29 mouse cellular contexts compared by ENCODE assay signal in the genomic region with DNA sequence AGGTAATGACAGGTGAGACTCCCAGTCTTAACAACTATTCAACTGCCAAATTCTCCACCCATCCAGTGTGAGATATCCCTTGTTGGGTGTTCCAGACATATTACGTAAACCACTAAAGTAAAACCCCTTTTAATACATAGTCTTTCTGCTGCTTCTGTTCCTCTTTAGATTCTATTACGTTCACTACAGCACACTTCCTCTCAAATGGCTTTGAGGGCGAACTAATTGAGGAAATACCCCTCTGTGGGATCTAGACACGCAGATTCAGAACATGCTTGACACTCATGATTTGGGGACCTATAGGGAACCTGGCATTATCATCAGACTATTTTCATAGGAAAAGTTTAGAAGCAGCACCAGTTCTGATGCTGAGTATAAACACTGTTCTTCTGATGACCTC. TPM values are rescaled to one million over a fixed set of nuclear protein-coding genes. Genes with fewer than 3 reads are reported as not detected.
"Had no signal": no experiment of that assay in that cellular context is flagged by ENCODE, and none has a peak within 500 bp of the region (broad histone marks: within the 10 kb centered on the region; RNA-seq: fewer than 3 reads in every experiment).

No protein-coding gene starts in this region.

- H3K4me1 ChIP-seq: kidney, embryonic 15.5 days; limb, embryonic 12.5 days; limb, embryonic 15.5 days; lung, embryonic 15.5 days; midbrain, embryonic 12.5 days; midbrain, embryonic 15.5 days; neural tube, embryonic 12.5 days; neural tube, embryonic 15.5 days had no signal

- H3K9me3 ChIP-seq: kidney, embryonic 15.5 days; limb, embryonic 12.5 days; limb, embryonic 15.5 days; lung, embryonic 15.5 days; midbrain, embryonic 12.5 days; midbrain, embryonic 15.5 days; neural tube, embryonic 12.5 days; neural tube, embryonic 15.5 days had no signal

- H3K27me3 ChIP-seq: kidney, embryonic 15.5 days; limb, embryonic 12.5 days; limb, embryonic 15.5 days; lung, embryonic 15.5 days; midbrain, embryonic 12.5 days; midbrain, embryonic 15.5 days; neural tube, embryonic 12.5 days; neural tube, embryonic 15.5 days had no signal

- H3K27ac ChIP-seq: kidney, embryonic 15.5 days; left cerebral cortex, adult 2 months; limb, embryonic 12.5 days; limb, embryonic 15.5 days; liver, embryonic 14.5 days; lung, embryonic 15.5 days; midbrain, embryonic 12.5 days; midbrain, embryonic 15.5 days; neural tube, embryonic 12.5 days; neural tube, embryonic 15.5 days had no signal

- H3K9ac ChIP-seq: kidney, embryonic 15.5 days; limb, embryonic 12.5 days; limb, embryonic 15.5 days; liver, embryonic 14.5 days; liver, postnatal 0 days; lung, embryonic 15.5 days; midbrain, embryonic 12.5 days; midbrain, embryonic 15.5 days; neural tube, embryonic 12.5 days; neural tube, embryonic 15.5 days had no signal

- H3K36me3 ChIP-seq: kidney, embryonic 15.5 days; limb, embryonic 12.5 days; limb, embryonic 15.5 days; lung, embryonic 15.5 days; midbrain, embryonic 12.5 days; midbrain, embryonic 15.5 days; neural tube, embryonic 12.5 days; neural tube, embryonic 15.5 days had no signal

- H3K4me3 ChIP-seq: kidney, embryonic 15.5 days; left cerebral cortex, adult 2 months; limb, embryonic 12.5 days; limb, embryonic 15.5 days; lung, embryonic 15.5 days; midbrain, embryonic 12.5 days; midbrain, embryonic 15.5 days; neural tube, embryonic 12.5 days; neural tube, embryonic 15.5 days had no signal

- DNase-seq: kidney, adult 8-10 months; kidney, postnatal 10 days; kidney, postnatal 36 days; layer of hippocampus, postnatal 36 days; left cerebral cortex, postnatal 4 days; liver, postnatal 0 days; lung, postnatal 14 days; retina, postnatal 1 day; right cerebral cortex, postnatal 25 days; spleen, adult 18-20 months; thymus, postnatal 25 days had no signal

- H3K4me2 ChIP-seq: kidney, embryonic 15.5 days; limb, embryonic 12.5 days; limb, embryonic 15.5 days; liver, embryonic 11.5 days; lung, embryonic 15.5 days; midbrain, embryonic 12.5 days; midbrain, embryonic 15.5 days; neural tube, embryonic 12.5 days; neural tube, embryonic 15.5 days had no signal

- ATAC-seq: intestine, postnatal 0 days; liver, postnatal 0 days; midbrain, embryonic 15.5 days had no signal

RNA-seq across cellular contexts. Expression of a gene that starts 12.0 kb away (rescaled TPM):
- total RNA-seq: layer of hippocampus, adult 18-20 months; layer of hippocampus, postnatal 10 days; layer of hippocampus, postnatal 36 days; left cerebral cortex, adult 2 months; left cerebral cortex, postnatal 14 days; left cerebral cortex, postnatal 4 days had no signal
- polyA plus RNA-seq: intestine, embryonic 14.5 days; limb, embryonic 12.5 days; limb, embryonic 15.5 days; midbrain, embryonic 15.5 days; stomach, embryonic 14.5 days had no signal

RNA-seq across cellular contexts. Expression of a gene that starts 17.4 kb away (rescaled TPM):
- total RNA-seq: layer of hippocampus, adult 18-20 months; layer of hippocampus, postnatal 10 days; layer of hippocampus, postnatal 36 days; left cerebral cortex, adult 2 months; left cerebral cortex, postnatal 14 days; left cerebral cortex, postnatal 4 days had no signal
- polyA plus RNA-seq: limb, embryonic 12.5 days; liver, embryonic 11.5 days; liver, embryonic 14.5 days; liver, postnatal 0 days; midbrain, embryonic 12.5 days; neural tube, embryonic 12.5 days; neural tube, embryonic 15.5 days; stomach, embryonic 14.5 days; thymus, postnatal 0 days had no signal
